Mouse (Mus musculus): ENCODE data around the gene Ribc2.

Gene Ribc2

DNA sequence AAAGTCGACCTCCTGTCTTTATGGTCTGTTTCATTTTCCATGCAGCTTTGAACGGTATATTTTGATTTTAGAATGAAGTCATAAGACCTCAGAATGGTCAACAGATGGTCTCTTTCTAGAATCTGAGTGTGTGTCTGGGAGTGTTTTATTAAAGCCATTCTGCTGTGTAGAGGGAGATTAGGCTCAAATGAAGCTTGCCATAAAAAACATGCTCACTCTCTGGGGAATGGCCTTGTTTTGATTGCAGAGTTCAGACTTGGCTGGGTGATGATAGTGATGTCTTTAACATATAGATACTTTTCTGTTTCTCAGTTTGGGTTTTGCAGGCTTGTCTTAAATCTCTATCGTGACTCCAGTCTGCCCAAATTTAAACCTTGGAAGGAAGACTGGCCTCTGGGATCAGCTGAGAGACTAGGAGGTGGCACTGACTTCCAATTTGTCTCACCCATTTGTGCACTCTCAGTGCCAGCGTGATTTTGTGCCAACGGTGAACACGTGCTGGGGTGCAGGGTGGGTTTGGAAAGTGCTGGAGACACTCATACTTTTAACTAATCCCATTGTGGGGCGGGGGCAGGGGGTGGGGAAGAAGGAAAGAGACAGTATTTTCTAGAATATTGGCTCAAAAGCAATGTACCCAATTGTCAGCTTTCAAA is 47.8 kb downstream of the Ribc2 start:
- DNase-seq (ENCODE audit: low spot score) = no peak

DNA sequence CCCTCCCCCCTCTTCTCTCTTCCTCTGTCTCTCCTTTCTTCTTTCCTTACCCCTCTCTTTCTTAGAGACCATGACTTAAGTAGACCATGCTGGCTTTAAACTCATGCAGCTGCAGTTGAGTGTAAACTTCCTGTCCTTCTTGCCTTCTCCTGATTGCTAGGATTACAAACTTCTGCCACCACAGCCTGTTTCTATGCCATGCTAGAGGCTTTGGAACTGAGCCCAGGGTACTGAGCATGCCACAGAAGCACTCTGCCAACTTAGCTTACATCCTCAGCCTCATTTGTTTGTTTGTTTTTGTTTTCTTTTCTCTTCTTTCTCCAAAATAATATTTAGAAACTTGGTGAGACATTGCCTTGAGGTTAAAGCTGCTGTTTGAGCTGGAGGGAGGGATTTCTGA is 48.5 kb downstream of the Ribc2 start:
- DNase-seq (ENCODE audit: low spot score) = no peak

DNA sequence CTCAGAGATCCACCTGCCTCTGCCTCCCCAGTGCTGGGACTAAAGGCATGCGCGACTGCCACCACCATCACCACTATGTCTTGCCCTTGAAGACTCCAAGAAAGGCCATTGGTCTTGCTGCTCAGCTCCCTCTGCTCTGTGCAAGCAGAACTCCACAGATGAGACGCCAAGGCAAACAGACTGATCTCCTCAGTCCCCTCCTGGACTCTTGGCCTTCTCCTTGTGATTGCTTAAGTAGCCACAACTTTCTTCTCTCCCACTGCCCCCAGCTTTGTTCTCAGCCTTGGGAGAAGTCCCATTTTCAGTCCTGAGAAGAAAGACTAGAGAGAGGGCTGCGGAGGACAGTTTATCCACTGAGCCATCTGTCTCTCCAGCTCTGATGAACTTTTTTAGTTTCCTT is 50.2 kb downstream of the Ribc2 start:
- DNase-seq (ENCODE audit: low spot score) = no peak

DNA sequence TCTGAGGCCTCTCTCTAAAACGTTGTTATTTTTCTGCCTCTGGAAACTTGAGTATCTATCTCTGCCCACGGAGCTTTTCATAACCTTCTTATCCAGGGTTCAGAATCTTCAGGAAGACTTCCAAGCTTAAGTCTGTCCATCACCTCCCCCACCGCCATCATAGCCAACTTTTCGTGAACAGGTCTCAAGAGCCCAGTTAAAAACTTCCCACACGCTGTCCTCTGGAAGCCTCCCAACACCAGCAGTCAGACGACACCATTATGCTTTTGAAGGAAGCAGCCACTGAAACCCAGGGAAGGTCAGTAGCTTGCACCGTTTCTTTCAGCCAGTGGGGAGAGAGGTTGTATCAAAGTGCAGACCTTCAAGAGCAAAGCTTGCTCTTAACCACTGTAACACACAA is 55.0 kb downstream of the Ribc2 start:
- no peak for DNase-seq (ENCODE audit: low spot score)

DNA sequence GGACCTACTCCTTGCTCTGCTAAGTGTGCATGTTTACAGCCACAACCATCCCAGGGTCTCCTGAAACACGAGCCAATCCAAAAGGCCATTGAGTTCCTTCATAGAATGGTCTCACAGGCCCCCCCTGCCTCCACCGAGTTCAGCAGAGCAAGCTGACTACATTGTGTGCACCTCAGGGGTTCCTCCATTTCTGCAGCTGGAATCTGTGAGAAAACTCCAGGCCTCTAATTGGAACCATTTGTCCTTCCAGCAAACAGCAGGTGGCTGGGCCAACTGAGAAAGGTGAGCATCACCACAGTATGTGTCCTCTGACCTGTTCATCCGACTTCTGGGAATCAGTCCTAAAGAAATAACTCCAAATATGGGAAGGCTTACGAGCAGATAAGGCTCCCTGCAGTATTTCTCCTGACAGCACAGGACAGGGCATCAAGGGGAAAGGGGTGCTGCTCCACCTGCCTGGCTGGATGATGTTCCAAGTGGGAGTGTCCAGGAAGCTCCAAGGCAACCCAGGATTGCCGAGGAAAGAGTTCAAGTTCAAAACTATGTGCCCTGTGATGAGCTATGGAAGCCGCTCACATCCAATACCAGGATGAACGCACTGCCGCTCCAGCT is 56.4 kb downstream of the Ribc2 start:
- no peak for DNase-seq (ENCODE audit: low spot score)
